Mouse (Mus musculus): Measurements from ENCODE around the gene Fam69a.

The Fam69a gene

GRCm38 (mm10) chr5:107863971-107864370 is 122.9 kb downstream of the Fam69a start:
- DNase-seq (ENCODE audit: extremely low read depth, low read depth), result no peak

GRCm38 (mm10) chr5:107858963-107859362 is 127.9 kb downstream of the Fam69a start:
- no peak for DNase-seq (ENCODE audit: extremely low read depth, low read depth)
